Mouse (Mus musculus) heart, embryonic 10.5 days (tissue): ENCODE measurements at regions not wholly inside any gene's neighbourhood (a gene's known extent, or its start where the extent isn't known, plus 50 kb on each side); places are given as distances from the start of the nearest gene placed in this dataset.

Source experiments
- DNase-seq: peaks from one replicate; pipeline ENCODE4 v3.0.0-alpha.2; 2017; ENCODE audit warnings: low spot score
- H3K27ac ChIP-seq: fragments of 300-500 bp; sonication (generic); 2 replicates; pipeline ENCODE4 v1.5.1; 2016; ENCODE audit warnings: mild to moderate bottlenecking
- H3K27me3 ChIP-seq: fragments of 300-500 bp; sonication (generic); 2 replicates; pipeline ENCODE4 v1.6.1; 2016; ENCODE audit warnings: mild to moderate bottlenecking; ENCODE audit not compliant: poor library complexity, insufficient read depth, severe bottlenecking
- H3K36me3 ChIP-seq: fragments of 300-500 bp; sonication (generic); 2 replicates; pipeline ENCODE4 v1.6.1; 2016; ENCODE audit warnings: mild to moderate bottlenecking, moderate library complexity
- H3K4me1 ChIP-seq: fragments of 300-500 bp; sonication (generic); 2 replicates; pipeline ENCODE4 v1.6.1; 2016; ENCODE audit warnings: mild to moderate bottlenecking
- H3K4me3 ChIP-seq: fragments of 300-500 bp; sonication (generic); 2 replicates; pipeline ENCODE4 v1.5.1; 2016; ENCODE audit warnings: mild to moderate bottlenecking, moderate library complexity
- H3K9me3 ChIP-seq: fragments of 300-500 bp; sonication (generic); 2 replicates; pipeline ENCODE4 v1.6.1; 2016; ENCODE audit warnings: mild to moderate bottlenecking, moderate library complexity
- WGBS: fragments of 180-500 bp; shearing (Covaris S2); methylation state at CpG from one replicate; pipeline ENCODE4 v1.1.7; 2016; 5-methylcytosine and 5-hydroxymethylcytosine counted together

GRCm38 (mm10) chr14:16954511-16955443, 135.8 kb upstream of the Rarb start:
- Histone ChIP-seq H3K27me3 (no peaks in the 10 kb centered on the region), H3K9me3 (no peaks in the 10 kb centered on the region), H3K27ac (no peak overlapping the region), H3K4me1 (0 out of 2 replicates have a peak, but pooled peaks cover 5% of the 10 kb centered on the region), H3K36me3 (no peaks in the 10 kb centered on the region), H3K4me3 (no peak overlapping the region)
- WGBS: 69% methylated on average over 6 of the region's 6 CpGs
- DNase-seq: no peak

- H3K27me3 ChIP-seq: no peaks in the 10 kb centered on the region
- no peak overlapping the region for H3K4me3 ChIP-seq
- H3K9me3 ChIP-seq: no peaks in the 10 kb centered on the region
- H3K27ac ChIP-seq: no peak overlapping the region
- no peak for DNase-seq
- H3K4me1 ChIP-seq: no peaks in the 10 kb centered on the region
- 85% methylated on average over 1 of the region's 1 CpGs for WGBS
- H3K36me3 ChIP-seq: no peaks in the 10 kb centered on the region
These were observed 129.8 kb upstream of the Rarb start for GRCm38 (mm10) chr14:16948736-16949135.

GRCm38 (mm10) chr14:16944441-16944840, 125.5 kb upstream of the Rarb start:
- no peaks in the 10 kb centered on the region for H3K4me1 ChIP-seq
- H3K9me3 ChIP-seq: no peaks in the 10 kb centered on the region
- no peaks in the 10 kb centered on the region for H3K36me3 ChIP-seq
- no peak overlapping the region for H3K4me3 ChIP-seq
- no peak overlapping the region for H3K27ac ChIP-seq
- no peak for DNase-seq
- no peaks in the 10 kb centered on the region for H3K27me3 ChIP-seq
- WGBS: 72% methylated on average over 1 of the region's 1 CpGs

- no peaks in the 10 kb centered on the region for H3K9me3 ChIP-seq
- DNase-seq: no peak
- WGBS: 72% methylated on average over 5 of the region's 5 CpGs
- H3K27me3 ChIP-seq: no peaks in the 10 kb centered on the region
- H3K27ac ChIP-seq: no peak overlapping the region
- H3K4me3 ChIP-seq: no peak overlapping the region
- no peaks in the 10 kb centered on the region for H3K4me1 ChIP-seq
- no peaks in the 10 kb centered on the region for H3K36me3 ChIP-seq
These were observed 124.6 kb upstream of the Rarb start for GRCm38 (mm10) chr14:16943531-16943930.

GRCm38 (mm10) chr14:16927136-16927535, 108.2 kb upstream of the Rarb start:
- no peaks in the 10 kb centered on the region for H3K27me3 ChIP-seq
- no peaks in the 10 kb centered on the region for H3K36me3 ChIP-seq
- no peak overlapping the region for H3K4me3 ChIP-seq
- 91% methylated on average over 2 of the region's 2 CpGs for WGBS
- no peaks in the 10 kb centered on the region for H3K4me1 ChIP-seq
- no peak overlapping the region for H3K27ac ChIP-seq
- H3K9me3 ChIP-seq: no peaks in the 10 kb centered on the region
- no peak for DNase-seq

- Histone ChIP-seq H3K27me3 (no peaks in the 10 kb centered on the region), H3K27ac (no peak overlapping the region)
- WGBS: 74% methylated on average over 9 of the region's 9 CpGs
These were observed 82.7 kb upstream of the Rarb start for GRCm38 (mm10) chr14:16901534-16902147.

GRCm38 (mm10) chr14:16897747-16898544, 79.0 kb upstream of the Rarb start:
- 54% methylated on average over 3 of the region's 3 CpGs for WGBS
- Histone ChIP-seq H3K4me3 (no peak overlapping the region), H3K4me1 (no peaks in the 10 kb centered on the region), H3K27ac (no peak overlapping the region), H3K9me3 (no peaks in the 10 kb centered on the region), H3K36me3 (no peaks in the 10 kb centered on the region), H3K27me3 (no peaks in the 10 kb centered on the region)
- no peak for DNase-seq

More at GRCm38 (mm10) chr14:16901534-16902147, 82.7 kb upstream of the Rarb start:
- H3K4me1 ChIP-seq: no peaks in the 10 kb centered on the region
- H3K36me3 ChIP-seq: no peaks in the 10 kb centered on the region
- no peak for DNase-seq
- H3K9me3 ChIP-seq: no peaks in the 10 kb centered on the region
- H3K4me3 ChIP-seq: no peak overlapping the region

GRCm38 (mm10) chr14:16896974-16897373, 78.0 kb upstream of the Rarb start:
- H3K4me1 ChIP-seq: no peaks in the 10 kb centered on the region
- 74% methylated on average over 3 of the region's 3 CpGs for WGBS
- no peaks in the 10 kb centered on the region for H3K9me3 ChIP-seq
- no peak overlapping the region for H3K4me3 ChIP-seq
- H3K27me3 ChIP-seq: no peaks in the 10 kb centered on the region
- DNase-seq: no peak
- no peaks in the 10 kb centered on the region for H3K36me3 ChIP-seq
- no peak overlapping the region for H3K27ac ChIP-seq

GRCm38 (mm10) chr14:16881249-16881648, 62.3 kb upstream of the Rarb start:
- Histone ChIP-seq H3K4me3 (no peak overlapping the region), H3K27ac (no peak overlapping the region), H3K4me1 (no peaks in the 10 kb centered on the region), H3K36me3 (no peaks in the 10 kb centered on the region), H3K9me3 (no peaks in the 10 kb centered on the region), H3K27me3 (no peaks in the 10 kb centered on the region)
- WGBS: 57% methylated on average over 3 of the region's 3 CpGs
- DNase-seq: no peak

- no peak for DNase-seq
- Histone ChIP-seq H3K4me3 (no peak overlapping the region), H3K36me3 (no peaks in the 10 kb centered on the region), H3K9me3 (no peaks in the 10 kb centered on the region), H3K27me3 (no peaks in the 10 kb centered on the region), H3K27ac (no peak overlapping the region), H3K4me1 (no peaks in the 10 kb centered on the region)
- 89% methylated on average over 2 of the region's 2 CpGs for WGBS
These were observed 50.3 kb upstream of the Rarb start for GRCm38 (mm10) chr14:16869221-16869620.
